Mouse (Mus musculus): ENCODE data around the gene Hspbp1. TPM values are rescaled to one million over a fixed set of nuclear protein-coding genes. Genes with fewer than 3 reads are reported as not detected.

Hspbp1 gene
- polyA plus RNA-seq, 2 experiments, result 28.2 to 56.7 TPM

GRCm38 (mm10) chr7:4657521-4658127, 27.2 kb downstream of the Hspbp1 start:
- peak overlapping the region; percentile 99 for H3K4me2 ChIP-seq (ENCODE audit: low read depth)
- DNase-seq (ENCODE audit: low read depth in 3 of 3, low spot score in 3 of 3) (no peak), ATAC-seq (ENCODE audit: insufficient read depth) (no peak)
- peaks cover 8% of the 10 kb centered on the region for H3K36me3 ChIP-seq (replicated peaks; ENCODE audit: control insufficient read depth, insufficient read depth, low read depth)
- WGBS (ENCODE audit: insufficient replicate concordance), result 25% methylated on average over 9 of the region's 9 CpGs
- peak overlapping the region; percentile 73 to 99 for H3K4me3 ChIP-seq (ENCODE audit: insufficient read depth in 1 of 2, low read depth in 2 of 2, low read length in 2 of 2)
- H3K27ac ChIP-seq, result peak overlapping the region; percentile 72
- peak overlapping the region; percentile 94 for H3K9ac ChIP-seq (replicated peaks)
- peaks cover 33 to 35% of the 10 kb centered on the region in 2 experiments for H3K4me1 ChIP-seq (replicated peaks; ENCODE audit: control insufficient read depth in 2 of 2, insufficient read depth in 2 of 2, low read length in 1 of 2)
- H3K9me3 ChIP-seq (ENCODE audit: control insufficient read depth, low read length), result no peaks in the 10 kb centered on the region
- no peaks in the 10 kb centered on the region for H3K27me3 ChIP-seq (ENCODE audit: control insufficient read depth, insufficient read depth, low read length)
- TF ChIP-seq EP300 (IDR thresholded peaks at IDR 0.05; ENCODE audit: low read depth) (no peak), CTCF (IDR thresholded peaks at IDR 0.05; ENCODE audit: low read depth) (no peak)

GRCm38 (mm10) chr7:4656818-4657217, 28.1 kb downstream of the Hspbp1 start:
- H3K9ac ChIP-seq (replicated peaks), result peak overlapping the region; percentile 94

DNA sequence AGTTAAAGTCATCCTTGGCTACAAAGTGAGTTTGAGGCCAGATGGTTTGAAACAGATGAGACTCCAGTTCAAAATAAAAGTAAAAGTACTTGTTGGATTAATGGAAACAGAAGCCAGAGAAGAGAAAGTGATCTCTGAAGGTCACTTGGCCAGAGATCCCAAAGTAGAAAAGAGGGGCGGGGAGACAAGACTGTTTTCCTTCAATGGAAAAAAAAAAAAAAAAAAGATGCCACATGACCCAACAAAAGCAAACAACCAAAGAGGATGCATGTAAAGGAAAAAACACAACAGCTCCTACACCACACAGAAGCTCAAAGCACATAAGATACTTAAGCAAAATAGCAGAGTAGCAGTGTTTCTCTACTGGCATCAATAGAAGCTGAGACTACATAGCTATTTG, 29.0 kb downstream of the Hspbp1 start:
- DNase-seq (ENCODE audit: low read depth in 3 of 3, low spot score in 3 of 3) (no peak), ATAC-seq (ENCODE audit: insufficient read depth) (no peak)
- Histone ChIP-seq H3K27ac (no peak overlapping the region), H3K36me3 (replicated peaks; ENCODE audit: control insufficient read depth, insufficient read depth, low read depth) (peaks cover 8% of the 10 kb centered on the region), H3K9ac (replicated peaks) (no peak overlapping the region; the same call in 1 of the 2 replicates), H3K4me3 (ENCODE audit: insufficient read depth in 1 of 2, low read depth in 2 of 2, low read length in 2 of 2) (peak overlapping the region in 1 of 2 experiments; percentile 99; a peak in 1 of 4 replicates), H3K27me3 (ENCODE audit: control insufficient read depth, insufficient read depth, low read length) (no peaks in the 10 kb centered on the region), H3K4me1 (replicated peaks; ENCODE audit: control insufficient read depth in 2 of 2, insufficient read depth in 2 of 2, low read length in 1 of 2) (peaks cover 33 to 43% of the 10 kb centered on the region in 2 experiments), H3K4me2 (ENCODE audit: low read depth) (peak overlapping the region; percentile 99), H3K9me3 (ENCODE audit: control insufficient read depth, low read length) (no peaks in the 10 kb centered on the region)
- 67% methylated on average over 1 of the region's 1 CpGs for WGBS (ENCODE audit: insufficient replicate concordance)
- TF ChIP-seq EP300 (IDR thresholded peaks at IDR 0.05; ENCODE audit: low read depth) (no peak), CTCF (IDR thresholded peaks at IDR 0.05; ENCODE audit: low read depth) (no peak)

More at GRCm38 (mm10) chr7:4656818-4657217, 28.1 kb downstream of the Hspbp1 start:
- TF ChIP-seq CTCF (IDR thresholded peaks at IDR 0.05; ENCODE audit: low read depth) (no peak), EP300 (IDR thresholded peaks at IDR 0.05; ENCODE audit: low read depth) (no peak)
- DNase-seq (ENCODE audit: low read depth in 3 of 3, low spot score in 3 of 3), result no peak
- 18% methylated on average over 1 of the region's 1 CpGs for WGBS (ENCODE audit: insufficient replicate concordance)
- ATAC-seq (ENCODE audit: insufficient read depth), result no peak
- no peaks in the 10 kb centered on the region for H3K27me3 ChIP-seq (ENCODE audit: control insufficient read depth, insufficient read depth, low read length)
- H3K4me3 ChIP-seq (ENCODE audit: insufficient read depth in 1 of 2, low read depth in 2 of 2, low read length in 2 of 2), result peak overlapping the region; percentile 73 to 99
- H3K4me2 ChIP-seq (ENCODE audit: low read depth), result peak overlapping the region; percentile 99
- H3K9me3 ChIP-seq (ENCODE audit: control insufficient read depth, low read length), result no peaks in the 10 kb centered on the region
- H3K27ac ChIP-seq, result peak overlapping the region; percentile 21; the same call in 1 of the 2 replicates
- H3K36me3 ChIP-seq (replicated peaks; ENCODE audit: control insufficient read depth, insufficient read depth, low read depth), result peaks cover 8% of the 10 kb centered on the region
- H3K4me1 ChIP-seq (replicated peaks; ENCODE audit: control insufficient read depth in 2 of 2, insufficient read depth in 2 of 2, low read length in 1 of 2), result peaks cover 33 to 39% of the 10 kb centered on the region in 2 experiments

DNA sequence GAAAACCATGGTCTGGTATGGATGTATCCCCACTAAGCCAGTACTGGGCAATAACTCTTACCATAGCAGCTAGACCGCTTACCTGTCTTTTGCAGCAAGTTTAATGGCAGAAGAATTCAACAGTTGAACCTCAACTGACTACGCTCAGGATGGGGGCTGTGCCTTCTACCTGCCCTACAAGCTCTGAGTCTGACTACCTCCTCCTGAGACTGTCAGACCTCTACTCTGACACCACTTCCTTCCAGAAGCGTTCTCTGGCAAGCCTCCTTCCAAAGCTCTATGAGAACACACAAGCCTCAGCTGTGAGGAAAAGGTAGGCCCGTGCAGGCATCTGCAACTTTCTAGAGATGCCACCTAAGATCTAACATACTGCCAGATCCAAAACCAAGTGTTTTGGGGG, 29.5 kb downstream of the Hspbp1 start:
- TF ChIP-seq EP300 (IDR thresholded peaks at IDR 0.05; ENCODE audit: low read depth) (no peak), CTCF (IDR thresholded peaks at IDR 0.05; ENCODE audit: low read depth) (no peak)
- no peak for ATAC-seq (ENCODE audit: insufficient read depth)
- Histone ChIP-seq H3K4me3 (ENCODE audit: insufficient read depth in 1 of 2, low read depth in 2 of 2, low read length in 2 of 2) (no peak overlapping the region; a peak in 1 of 4 replicates), H3K4me1 (replicated peaks; ENCODE audit: control insufficient read depth in 2 of 2, insufficient read depth in 2 of 2, low read length in 1 of 2) (peaks cover 33 to 43% of the 10 kb centered on the region in 2 experiments), H3K36me3 (replicated peaks; ENCODE audit: control insufficient read depth, insufficient read depth, low read depth) (peaks cover 8% of the 10 kb centered on the region), H3K9ac (replicated peaks) (no peak overlapping the region; the same call in 1 of the 2 replicates), H3K4me2 (ENCODE audit: low read depth) (peak overlapping the region; percentile 99), H3K9me3 (ENCODE audit: control insufficient read depth, low read length) (no peaks in the 10 kb centered on the region), H3K27me3 (ENCODE audit: control insufficient read depth, insufficient read depth, low read length) (no peaks in the 10 kb centered on the region), H3K27ac (no peak overlapping the region)
- 52% methylated on average over 4 of the region's 4 CpGs for WGBS (ENCODE audit: insufficient replicate concordance)
- DNase-seq (ENCODE audit: low read depth in 3 of 3, low spot score in 3 of 3), result no peak

- peaks cover 33 to 39% of the 10 kb centered on the region in 2 experiments for H3K4me1 ChIP-seq (replicated peaks; ENCODE audit: control insufficient read depth in 2 of 2, insufficient read depth in 2 of 2, low read length in 1 of 2)
- H3K36me3 ChIP-seq (replicated peaks; ENCODE audit: control insufficient read depth, insufficient read depth, low read depth), result peaks cover 8% of the 10 kb centered on the region
- peak overlapping the region; percentile 40 for H3K9ac ChIP-seq (replicated peaks)
- 11% methylated on average over 2 of the region's 2 CpGs for WGBS (ENCODE audit: insufficient replicate concordance)
- ATAC-seq (ENCODE audit: insufficient read depth), result no peak
- no peak for DNase-seq (ENCODE audit: low read depth in 3 of 3, low spot score in 3 of 3)
- peak overlapping the region; percentile 51 for H3K27ac ChIP-seq
- H3K4me2 ChIP-seq (ENCODE audit: low read depth), result peak overlapping the region; percentile 99
- H3K27me3 ChIP-seq (ENCODE audit: control insufficient read depth, insufficient read depth, low read length), result no peaks in the 10 kb centered on the region
- TF ChIP-seq CTCF (IDR thresholded peaks at IDR 0.05; ENCODE audit: low read depth) (no peak), EP300 (IDR thresholded peaks at IDR 0.05; ENCODE audit: low read depth) (no peak)
- no peak overlapping the region for H3K4me3 ChIP-seq (ENCODE audit: insufficient read depth in 1 of 2, low read depth in 2 of 2, low read length in 2 of 2)
- no peaks in the 10 kb centered on the region for H3K9me3 ChIP-seq (ENCODE audit: control insufficient read depth, low read length)
These were observed 30.6 kb downstream of the Hspbp1 start for GRCm38 (mm10) chr7:4654221-4654620.

Measured in liver, embryonic 14.5 days (tissue).